Mouse (Mus musculus) testis, adult 2 months (tissue): ENCODE results near the gene Trio.

Experiments used
- CTCF ChIP-seq: fragments of 200-500 bp; IDR thresholded peaks from 2 replicates; pipeline ENCODE4 v1.5.1; 2012; ENCODE audit warnings: low read depth, mild to moderate bottlenecking, inconsistent platforms, low read length, moderate library complexity; ENCODE audit not compliant: control insufficient read depth, insufficient read depth, insufficient replicate concordance
- POLR2A ChIP-seq: fragments of 200-500 bp; IDR thresholded peaks from 2 replicates; pipeline ENCODE4 v1.6.1; 2012; ENCODE audit warnings: low read depth, mild to moderate bottlenecking, inconsistent platforms, low read length, moderate library complexity; ENCODE audit not compliant: control insufficient read depth

DNA sequence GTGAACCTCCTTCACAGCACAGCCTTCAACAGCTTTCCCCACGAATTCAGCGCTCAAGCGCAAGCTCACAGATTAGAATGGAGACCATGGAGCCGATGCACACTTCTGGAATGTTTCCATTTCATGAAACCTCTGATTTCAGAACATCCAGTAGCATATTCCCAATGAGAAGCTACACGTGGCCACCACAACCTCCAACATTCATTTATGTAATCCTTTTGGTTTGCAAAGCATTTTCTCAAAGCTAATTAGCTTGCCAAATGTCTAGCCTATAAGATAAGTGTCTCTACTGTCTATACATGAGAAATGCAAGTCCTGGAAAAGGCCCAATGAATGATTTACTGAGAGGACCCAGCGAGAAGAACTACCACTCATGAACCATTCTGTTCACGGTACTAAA lies 74.5 kb downstream of the Trio start:
- TF ChIP-seq CTCF (no peak), POLR2A (no peak)
